Mouse (Mus musculus) thymus, postnatal 4 days (tissue): ENCODE results near the gene Ndufb3.
"Not testable (repeated sequence)": the region's sequence is repeated elsewhere in the genome, so short reads cannot be mapped to it uniquely, and the experiment has no call there.

Experiments
- DNase-seq: peaks from one replicate; pipeline ENCODE4 v3.0.0; 2021

Gene Ndufb3

GRCm38 (mm10) chr1:58586171-58586997 lies at the start of gene Ndufb3, which contains the start of gene Fam126b:
Gene Ndufb3 (plus strand): TSS chr1:58586384.
Gene Fam126b (minus strand): TSS chr1:58586323.
- DNase-seq: peak; percentile 89

- DNase-seq: no peak
Observed at GRCm38 (mm10) chr1:58541386-58541785, 44.8 kb upstream of the Ndufb3 start.

- not testable (repeated sequence) for DNase-seq
Observed at GRCm38 (mm10) chr1:58560370-58560769, 25.8 kb upstream of the Ndufb3 start.

GRCm38 (mm10) chr1:58562455-58562854 lies 23.7 kb upstream of the Ndufb3 start:
- peak; percentile 79 for DNase-seq

DNA sequence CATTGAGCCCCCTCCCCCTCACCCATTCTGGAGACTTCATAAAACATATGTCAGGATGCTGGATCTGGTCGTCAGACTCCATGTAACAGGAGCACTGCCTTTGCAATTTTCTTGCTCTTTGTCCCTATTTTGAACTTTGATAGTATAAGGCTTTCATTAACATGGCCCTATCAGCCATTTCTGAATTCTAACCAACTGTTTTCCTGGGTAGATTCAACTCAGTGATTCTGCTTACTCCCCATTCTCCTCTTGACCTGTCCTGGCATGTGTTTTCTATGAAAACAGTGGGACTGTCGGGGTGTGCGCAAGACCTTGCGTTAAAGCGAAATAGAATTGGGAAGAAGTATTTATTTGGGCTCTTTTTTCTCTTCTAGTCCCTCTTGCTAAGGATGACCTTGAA lies 21.2 kb upstream of the Ndufb3 start:
- DNase-seq: no peak

- no peak for DNase-seq
Observed at GRCm38 (mm10) chr1:58566621-58567020, 19.6 kb upstream of the Ndufb3 start.

DNA sequence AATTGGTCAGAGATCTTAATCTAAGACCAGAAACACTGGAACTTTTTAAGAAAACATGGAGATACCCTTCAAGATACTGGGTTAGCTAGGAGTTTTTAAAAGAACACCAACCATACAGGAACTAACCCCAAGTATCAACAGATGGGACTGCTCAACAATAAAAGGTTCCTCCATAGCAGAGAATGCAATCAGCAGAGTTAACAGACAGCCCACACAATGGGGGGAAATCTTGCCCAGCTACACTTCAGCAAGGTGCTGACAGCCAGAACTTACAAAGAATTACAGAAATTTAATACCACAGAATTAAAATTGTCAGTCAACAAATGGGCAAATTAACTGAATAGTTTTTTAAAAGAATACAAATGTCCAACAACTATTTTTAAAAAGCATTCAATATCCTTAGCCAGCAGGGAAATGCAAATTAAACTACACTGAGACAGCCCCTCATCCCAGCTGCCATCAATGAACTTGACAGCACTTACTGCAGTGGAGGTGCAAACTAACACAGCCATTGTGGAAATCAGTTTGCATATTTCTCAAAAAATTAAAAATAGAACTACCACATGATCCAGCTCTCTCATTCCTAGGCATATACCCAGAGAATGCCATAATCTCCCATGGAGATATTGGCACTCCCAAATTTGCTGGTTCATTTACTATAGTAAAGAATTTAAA lies 17.6 kb upstream of the Ndufb3 start:
- DNase-seq: no peak

- no peak for DNase-seq
Observed at GRCm38 (mm10) chr1:58570437-58570836, 15.7 kb upstream of the Ndufb3 start.

- DNase-seq: peak; percentile 67
Observed at GRCm38 (mm10) chr1:58579179-58579578, 7.0 kb upstream of the Ndufb3 start.

DNA sequence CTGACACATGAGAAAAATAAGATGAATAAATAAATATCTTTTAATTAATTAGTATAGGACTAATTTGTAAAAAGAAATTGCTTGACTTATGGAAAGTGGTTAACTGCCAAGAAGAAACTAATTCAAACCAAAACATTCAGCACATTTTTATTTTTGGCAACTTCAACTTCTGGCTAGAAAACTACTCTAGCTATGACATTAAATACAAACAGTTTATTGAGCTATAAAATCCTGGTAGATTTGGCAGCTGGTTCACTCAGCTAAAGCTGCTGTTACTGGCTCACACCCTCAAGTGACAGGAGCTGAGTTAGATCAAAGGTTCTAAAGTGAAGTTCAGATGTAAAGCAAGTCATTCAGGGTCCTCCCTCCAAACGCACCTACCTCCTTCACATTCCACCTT lies 3.6 kb upstream of the Ndufb3 start:
- DNase-seq: no peak

DNA sequence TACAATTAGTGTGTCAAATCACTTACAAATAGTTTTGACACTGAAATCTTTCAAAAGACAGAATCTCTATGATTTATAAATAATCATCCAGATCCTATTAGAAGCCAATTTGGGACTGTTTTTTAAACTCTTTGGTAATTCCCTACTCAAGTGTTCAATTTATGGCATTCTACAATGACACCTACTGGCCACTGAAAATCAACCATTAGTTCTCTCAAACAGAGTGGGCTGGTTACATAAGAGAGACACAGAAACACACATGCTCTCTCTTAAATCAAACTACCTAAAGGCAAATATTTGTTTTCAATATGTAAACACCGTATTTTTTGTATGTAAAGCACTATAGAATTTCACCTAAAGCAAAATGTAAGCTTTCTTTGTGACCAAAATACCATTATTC lies 1.9 kb upstream of the Ndufb3 start:
- DNase-seq: no peak

DNA sequence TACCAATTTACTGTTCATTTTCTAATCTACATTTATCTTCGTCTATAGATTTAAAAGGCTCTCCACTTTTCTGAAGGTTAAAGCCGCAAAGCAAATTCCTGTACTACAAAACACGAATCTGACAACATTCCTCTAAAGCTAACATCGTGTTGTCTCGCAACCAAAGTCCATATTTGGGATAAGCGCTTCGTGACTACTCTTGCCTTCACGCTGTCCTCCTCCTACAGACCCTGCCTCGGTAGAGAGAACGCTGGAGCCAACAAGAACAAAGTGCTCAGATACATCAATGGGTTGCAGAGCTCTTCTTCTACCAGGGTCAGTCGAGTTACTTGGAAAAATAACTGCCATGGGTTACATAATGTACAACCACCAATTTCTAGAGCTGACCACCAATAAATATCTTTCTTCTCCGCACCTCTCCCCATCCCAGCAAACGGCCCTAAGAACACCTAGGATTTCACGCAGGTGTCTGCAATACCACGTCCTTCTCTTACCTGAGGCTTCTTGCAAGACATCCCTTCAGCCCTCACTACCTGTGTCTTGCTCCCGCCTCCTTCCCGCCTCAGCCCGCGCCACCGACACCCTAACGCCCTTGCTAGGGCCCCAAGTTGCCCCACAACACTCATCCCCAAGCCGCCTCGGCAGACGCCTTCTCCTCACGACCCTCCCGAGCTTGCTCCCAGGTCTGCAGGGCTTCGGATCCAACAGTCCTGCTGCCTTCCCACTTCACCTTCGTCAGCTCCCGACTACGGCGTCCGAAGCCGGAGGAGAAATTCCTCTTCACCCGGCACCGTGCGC lies 612 bp upstream of the Ndufb3 start:
- DNase-seq: no peak

DNA sequence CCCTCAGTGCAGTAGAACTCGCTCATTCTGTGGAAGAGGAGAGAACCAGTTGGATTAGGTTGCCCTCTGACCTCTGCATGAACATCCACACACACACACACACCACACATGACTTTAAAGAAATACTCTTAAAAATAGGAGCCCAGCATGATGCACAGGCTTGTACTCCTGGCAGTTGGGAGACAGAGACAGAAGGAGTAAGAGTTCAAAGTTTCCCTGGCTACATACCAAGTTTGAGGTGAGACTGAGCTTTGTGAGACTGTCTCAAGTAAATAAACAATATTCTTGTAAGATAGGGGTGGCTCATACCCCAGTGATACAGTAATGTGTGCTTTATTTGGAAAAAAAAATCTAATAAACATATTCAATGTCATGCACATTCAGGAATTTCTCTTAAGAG lies 1.3 kb downstream of the Ndufb3 start:
- no peak for DNase-seq

GRCm38 (mm10) chr1:58602681-58603080 lies 16.5 kb downstream of the Ndufb3 start:
- no peak for DNase-seq

DNA sequence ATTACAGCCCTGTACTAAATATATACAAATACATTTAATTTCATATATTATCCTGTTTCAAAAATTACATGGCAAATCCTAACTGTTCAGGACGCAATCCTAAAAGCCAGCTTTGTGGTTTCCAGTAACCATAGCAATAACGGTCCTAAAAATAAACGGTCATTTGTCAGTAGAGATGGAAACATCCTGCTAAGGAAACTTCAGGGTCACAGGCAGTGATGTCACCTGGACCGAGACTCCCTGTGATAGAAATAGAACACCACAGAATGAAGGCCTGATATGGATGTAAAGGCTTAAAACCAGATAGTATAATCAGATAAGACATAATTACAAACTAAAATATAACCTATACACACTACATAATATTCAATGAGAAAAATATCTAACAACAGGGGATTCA lies 17.6 kb downstream of the Ndufb3 start:
- no peak for DNase-seq

- DNase-seq: not testable (repeated sequence)
Observed at GRCm38 (mm10) chr1:58609591-58609990, 23.4 kb downstream of the Ndufb3 start.

DNA sequence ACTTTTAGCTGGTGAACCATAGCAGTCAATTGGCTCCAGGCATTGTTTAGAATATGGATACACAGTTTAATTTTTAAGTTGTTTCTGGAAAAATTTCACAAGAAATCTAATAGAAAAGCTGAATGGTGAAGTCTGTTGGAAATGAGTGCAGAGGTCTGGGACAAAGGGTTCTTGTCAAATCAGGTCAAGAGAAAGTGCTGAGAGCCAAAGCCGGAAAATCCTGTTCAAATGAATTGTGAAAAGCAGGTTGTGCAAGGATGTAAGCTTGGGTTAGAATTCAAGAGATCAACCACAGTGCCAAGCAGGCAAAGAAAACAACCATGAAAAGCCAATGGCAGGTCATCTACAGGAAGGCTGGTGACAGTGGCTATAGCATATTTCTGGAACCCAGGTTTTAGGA lies 24.0 kb downstream of the Ndufb3 start:
- DNase-seq: no peak

GRCm38 (mm10) chr1:58610611-58611010 lies 24.4 kb downstream of the Ndufb3 start:
- DNase-seq: no peak

GRCm38 (mm10) chr1:58613786-58614185 lies 27.6 kb downstream of the Ndufb3 start:
- DNase-seq: peak; percentile 8

DNA sequence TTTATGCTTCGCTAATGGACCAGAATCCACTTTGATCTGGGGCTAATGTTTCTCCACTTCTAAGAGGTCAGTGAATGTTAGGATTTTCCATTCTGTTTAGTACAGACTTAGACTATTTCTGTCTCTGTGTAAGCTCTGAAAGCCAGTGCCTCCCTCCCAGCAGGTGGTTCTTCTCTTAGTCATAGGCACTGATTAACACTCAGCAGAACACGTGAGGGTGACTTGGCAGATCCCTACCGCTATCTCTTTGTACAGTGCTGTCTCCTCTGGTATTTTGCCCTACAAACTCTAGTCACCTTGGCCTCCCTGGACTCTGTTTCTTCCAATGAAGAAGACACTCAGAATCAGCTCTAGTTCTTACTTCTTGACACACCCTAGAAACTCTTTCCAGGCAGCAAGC lies 28.2 kb downstream of the Ndufb3 start:
- DNase-seq: no peak

- no peak for DNase-seq
Observed at GRCm38 (mm10) chr1:58615146-58615545, 29.0 kb downstream of the Ndufb3 start.

GRCm38 (mm10) chr1:58616176-58616575 lies 30.0 kb downstream of the Ndufb3 start:
- DNase-seq: no peak

DNA sequence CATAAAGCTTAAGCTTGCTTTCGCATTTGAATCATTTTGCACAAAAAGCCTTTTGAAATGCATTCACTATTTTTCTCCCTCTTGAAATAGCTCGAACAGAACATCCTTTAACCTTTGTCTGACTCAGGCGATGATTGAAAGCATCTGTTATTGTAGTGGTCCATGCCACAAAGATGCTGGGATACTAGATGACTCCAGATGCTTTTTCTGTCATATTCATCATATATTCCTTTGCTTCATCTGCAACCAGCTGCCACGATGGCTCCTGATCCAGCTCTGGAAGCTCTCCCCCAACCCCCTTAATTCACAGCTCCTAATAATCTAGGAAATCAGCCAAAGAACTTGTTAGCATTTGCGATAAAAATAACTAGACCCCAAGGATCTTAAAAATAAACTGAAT lies 30.9 kb downstream of the Ndufb3 start:
- no peak for DNase-seq
